Mouse (Mus musculus) midbrain, embryonic 16.5 days (tissue): Measurements from ENCODE around the gene Tsacc. TPM values are rescaled to one million over a fixed set of nuclear protein-coding genes. Genes with fewer than 3 reads are reported as not detected.
A peak's percentile ranks its signal among the peaks of the same experiment; 100 is the strongest.

Source experiments
- ATAC-seq: fragments of 200-750 bp; cut with Nextera tagmentation; 2 replicates; pipeline ENCODE4 v1.8.0; 2017; ENCODE audit warnings: moderate TSS enrichment
- H3K27ac ChIP-seq: fragments of 300-500 bp; sonication (generic); 2 replicates; pipeline ENCODE4 v1.5.1; 2014; ENCODE audit warnings: mild to moderate bottlenecking, low read length, mixed read lengths
- H3K27me3 ChIP-seq: fragments of 300-500 bp; sonication (generic); 2 replicates; pipeline ENCODE4 v1.6.1; 2014; ENCODE audit warnings: low read depth, low read length, mixed read lengths; ENCODE audit not compliant: control insufficient read depth, insufficient read depth
- H3K36me3 ChIP-seq: fragments of 300-500 bp; sonication (generic); 2 replicates; pipeline ENCODE4 v1.6.1; 2014; ENCODE audit warnings: mild to moderate bottlenecking, low read length, moderate library complexity, mixed read lengths; ENCODE audit not compliant: control insufficient read depth, insufficient read depth
- H3K4me1 ChIP-seq: fragments of 300-500 bp; sonication (generic); 2 replicates; pipeline ENCODE4 v1.6.1; 2014; ENCODE audit warnings: mild to moderate bottlenecking, low read length, mixed read lengths; ENCODE audit not compliant: control insufficient read depth, insufficient read depth
- H3K4me2 ChIP-seq: fragments of 300-500 bp; sonication (generic); 2 replicates; pipeline ENCODE4 v1.6.1; 2014; ENCODE audit warnings: mild to moderate bottlenecking, low read length, mixed read lengths
- H3K4me3 ChIP-seq: fragments of 300-500 bp; sonication (generic); 2 replicates; pipeline ENCODE4 v1.5.1; 2014; ENCODE audit warnings: low read depth, mild to moderate bottlenecking, low read length, moderate library complexity, mixed read lengths
- H3K9ac ChIP-seq: fragments of 300-500 bp; sonication (generic); 2 replicates; pipeline ENCODE4 v1.6.1; 2014; ENCODE audit warnings: low read depth, low read length, mixed read lengths
- H3K9me3 ChIP-seq: fragments of 300-500 bp; sonication (generic); replicated peaks from 2 replicates; pipeline ENCODE4 v1.6.1; 2014; ENCODE audit warnings: mild to moderate bottlenecking, low read length, mixed read lengths; ENCODE audit not compliant: control insufficient read depth, poor library complexity, severe bottlenecking
- WGBS: fragments of 180-500 bp; shearing (Covaris S2); extraction: QIAGEN DNeasy Blood & Tissue Kit; methylation state at CpG from one replicate; pipeline ENCODE4 v1.1.7; 2014; 5-methylcytosine and 5-hydroxymethylcytosine counted together
- polyA plus RNA-seq: library from polyadenylated mRNA; unstranded; fragments of >200 nt; fragmentation: Nextera tagmentation; extraction: Ambion mirVana; gene quantifications from 2 replicates; pipeline ENCODE4 v1.2.1, GENCODE M21; 2015

Tsacc gene
- polyA plus RNA-seq, 1 experiment from 2014 or later, result 7.5 TPM

GRCm38 (mm10) chr3:88248406-88248805 is 48.4 kb downstream of the Tsacc start:
- Histone ChIP-seq H3K9me3 (no peaks in the 10 kb centered on the region), H3K9ac (no peak overlapping the region), H3K27ac (no peak overlapping the region), H3K4me3 (no peak overlapping the region), H3K27me3 (peaks cover 8% of the 10 kb centered on the region), H3K36me3 (no peaks in the 10 kb centered on the region), H3K4me1 (no peaks in the 10 kb centered on the region), H3K4me2 (no peak overlapping the region)
- WGBS, result 54% methylated on average over 11 of the region's 11 CpGs
- no peak for ATAC-seq

- no peaks in the 10 kb centered on the region for H3K9me3 ChIP-seq
- no peak overlapping the region for H3K27ac ChIP-seq
- H3K4me1 ChIP-seq, result no peaks in the 10 kb centered on the region
- 77% methylated on average over 9 of the region's 9 CpGs for WGBS
- no peak overlapping the region for H3K9ac ChIP-seq
- H3K36me3 ChIP-seq, result no peaks in the 10 kb centered on the region
- peaks cover 6% of the 10 kb centered on the region for H3K27me3 ChIP-seq
- ATAC-seq, result no peak
- H3K4me3 ChIP-seq, result no peak overlapping the region
- H3K4me2 ChIP-seq, result no peak overlapping the region
Measured at GRCm38 (mm10) chr3:88247666-88248065, 49.1 kb downstream of the Tsacc start.

GRCm38 (mm10) chr3:88245811-88246210 is 51.0 kb downstream of the Tsacc start:
- H3K9me3 ChIP-seq, result no peaks in the 10 kb centered on the region
- H3K27me3 ChIP-seq, result peaks cover 14% of the 10 kb centered on the region
- H3K36me3 ChIP-seq, result no peaks in the 10 kb centered on the region
- H3K4me3 ChIP-seq, result no peak overlapping the region
- H3K27ac ChIP-seq, result no peak overlapping the region
- H3K9ac ChIP-seq, result no peak overlapping the region
- WGBS, result 15% methylated on average over 13 of the region's 13 CpGs
- ATAC-seq, result no peak
- H3K4me1 ChIP-seq, result peaks cover 3% of the 10 kb centered on the region
- no peak overlapping the region for H3K4me2 ChIP-seq

GRCm38 (mm10) chr3:88244071-88244470 is 52.7 kb downstream of the Tsacc start:
- Histone ChIP-seq H3K4me3 (no peak overlapping the region), H3K27me3 (peaks cover 18% of the 10 kb centered on the region), H3K4me2 (no peak overlapping the region), H3K9me3 (no peaks in the 10 kb centered on the region), H3K4me1 (peaks cover 3% of the 10 kb centered on the region), H3K9ac (no peak overlapping the region), H3K36me3 (no peaks in the 10 kb centered on the region), H3K27ac (no peak overlapping the region)
- ATAC-seq, result no peak
- 9% methylated on average over 2 of the region's 2 CpGs for WGBS

- Histone ChIP-seq H3K9me3 (no peaks in the 10 kb centered on the region), H3K4me2 (0 out of 2 replicates have a peak overlapping the region, but pooled peaks have one; percentile 9), H3K4me1 (peaks cover 6% of the 10 kb centered on the region), H3K36me3 (no peaks in the 10 kb centered on the region), H3K4me3 (no peak overlapping the region), H3K27ac (peak overlapping the region; percentile 71), H3K9ac (no peak overlapping the region), H3K27me3 (peaks cover 19% of the 10 kb centered on the region)
- ATAC-seq, result peak; percentile 64
- WGBS, result under 1% methylated on average over 13 of the region's 13 CpGs
Measured at GRCm38 (mm10) chr3:88242531-88242930, 54.3 kb downstream of the Tsacc start.

- 2% methylated on average over 48 of the region's 48 CpGs for WGBS
- H3K9ac ChIP-seq, result peak overlapping the region; percentile 42; the same call in 1 of the 2 replicates
- no peaks in the 10 kb centered on the region for H3K9me3 ChIP-seq
- H3K27ac ChIP-seq, result peak overlapping the region; percentile 71
- peak overlapping the region; percentile 10; the same call in 1 of the 2 replicates for H3K4me3 ChIP-seq
- H3K27me3 ChIP-seq, result peaks cover 20% of the 10 kb centered on the region
- H3K4me1 ChIP-seq, result peaks cover 9% of the 10 kb centered on the region
- H3K4me2 ChIP-seq, result peak overlapping the region; percentile 45
- H3K36me3 ChIP-seq, result no peaks in the 10 kb centered on the region
- peak; percentile 37; the same call in 1 of the 2 replicates for ATAC-seq
Measured at GRCm38 (mm10) chr3:88241045-88241786, 55.6 kb downstream of the Tsacc start.

GRCm38 (mm10) chr3:88239446-88239845 is 57.4 kb downstream of the Tsacc start:
- peaks cover 9% of the 10 kb centered on the region for H3K4me1 ChIP-seq
- no peak overlapping the region for H3K4me2 ChIP-seq
- H3K4me3 ChIP-seq, result no peak overlapping the region
- no peaks in the 10 kb centered on the region for H3K36me3 ChIP-seq
- peaks cover 20% of the 10 kb centered on the region for H3K27me3 ChIP-seq
- peak overlapping the region; percentile 47 for H3K27ac ChIP-seq
- no peak for ATAC-seq
- 59% methylated on average over 4 of the region's 4 CpGs for whole genome bisulfite sequencing
- no peaks in the 10 kb centered on the region for H3K9me3 ChIP-seq
- H3K9ac ChIP-seq, result no peak overlapping the region

- Histone ChIP-seq H3K4me1 (peaks cover 9% of the 10 kb centered on the region), H3K4me3 (no peak overlapping the region), H3K27ac (peak overlapping the region; percentile 73), H3K36me3 (no peaks in the 10 kb centered on the region), H3K27me3 (peaks cover 23% of the 10 kb centered on the region), H3K9me3 (no peaks in the 10 kb centered on the region), H3K4me2 (no peak overlapping the region), H3K9ac (no peak overlapping the region)
- peak; percentile 66 for ATAC-seq
- 27% methylated on average over 8 of the region's 8 CpGs for WGBS
Measured at GRCm38 (mm10) chr3:88238866-88239391, 57.9 kb downstream of the Tsacc start.

- Histone ChIP-seq H3K4me1 (peaks cover 15% of the 10 kb centered on the region), H3K4me3 (no peak overlapping the region), H3K27ac (peak overlapping the region; percentile 73), H3K9ac (0 out of 2 replicates have a peak overlapping the region, but pooled peaks have one; percentile 11), H3K27me3 (peaks cover 19% of the 10 kb centered on the region), H3K36me3 (no peaks in the 10 kb centered on the region), H3K4me2 (no peak overlapping the region), H3K9me3 (no peaks in the 10 kb centered on the region)
- 10% methylated on average over 10 of the region's 10 CpGs for WGBS
- no peak for ATAC-seq
Measured at GRCm38 (mm10) chr3:88237556-88238194, 59.1 kb downstream of the Tsacc start.
